Mouse (Mus musculus) liver, postnatal 0 days (tissue): ENCODE data around the gene Them5. TPM values are rescaled to one million over a fixed set of nuclear protein-coding genes. Genes with fewer than 3 reads are reported as not detected.

Experiments
- ATAC-seq: fragments of 200-750 bp; cut with Nextera tagmentation; 2 replicates; pipeline ENCODE4 v1.8.0; 2017; ENCODE audit warnings: mild to moderate bottlenecking, moderate library complexity
- DNase-seq: peaks from one replicate; pipeline ENCODE4 v3.0.0-alpha.2; 2016
- H3K27ac ChIP-seq: fragments of 300-500 bp; sonication (generic); 2 replicates; pipeline ENCODE4 v1.5.1; 2014; ENCODE audit warnings: antibody characterized with exemption, moderate library complexity, mild to moderate bottlenecking, low read depth
- H3K27me3 ChIP-seq: fragments of 300-500 bp; sonication (generic); 2 replicates; pipeline ENCODE4 v1.6.1; 2014; ENCODE audit warnings: low read length, control low read depth, mixed read lengths; ENCODE audit not compliant: insufficient read depth
- H3K36me3 ChIP-seq: fragments of 300-500 bp; sonication (generic); replicated peaks from 2 replicates; pipeline ENCODE4 v1.6.1; 2014; ENCODE audit warnings: mild to moderate bottlenecking, control low read depth, low read length, moderate library complexity, mixed read lengths; ENCODE audit not compliant: insufficient read depth
- H3K4me1 ChIP-seq: fragments of 300-500 bp; sonication (generic); 2 replicates; pipeline ENCODE4 v1.6.1; 2014; ENCODE audit warnings: antibody characterized with exemption, mild to moderate bottlenecking, control low read depth; ENCODE audit not compliant: insufficient read depth
- H3K4me2 ChIP-seq: fragments of 300-500 bp; sonication (generic); 2 replicates; pipeline ENCODE4 v1.6.1; 2014; ENCODE audit warnings: low read depth, mild to moderate bottlenecking, low read length, moderate library complexity, mixed read lengths
- H3K4me3 ChIP-seq: fragments of 300-500 bp; sonication (generic); 2 replicates; pipeline ENCODE4 v1.5.1; 2014; ENCODE audit warnings: low read depth, low read length
- H3K9ac ChIP-seq: fragments of 300-500 bp; sonication (generic); replicated peaks from 2 replicates; pipeline ENCODE4 v1.6.1; 2014; ENCODE audit warnings: mild to moderate bottlenecking, moderate library complexity
- H3K9me3 ChIP-seq: fragments of 300-500 bp; sonication (generic); 2 replicates; pipeline ENCODE4 v1.6.1; 2016; ENCODE audit warnings: mild to moderate bottlenecking, control low read depth, low read length, mixed read lengths
- CTCF ChIP-seq: sonication (generic); IDR thresholded peaks from 2 replicates; pipeline ENCODE4 v1.5.1; 2016; ENCODE audit warnings: antibody characterized with exemption, low read depth
- EP300 ChIP-seq: IDR thresholded peaks from 2 replicates; pipeline ENCODE4 v1.6.1; 2016; ENCODE audit warnings: antibody characterized with exemption, low read depth, mild to moderate bottlenecking
- WGBS: fragments of 180-500 bp; shearing (Covaris S2); extraction: QIAGEN DNeasy Blood & Tissue Kit; methylation state at CpG from one replicate; pipeline ENCODE4 v1.1.7; 2014; ENCODE audit not compliant: insufficient replicate concordance; 5-methylcytosine and 5-hydroxymethylcytosine counted together
- polyA plus RNA-seq: library from polyadenylated mRNA; unstranded; fragments of >200 nt; fragmentation: Nextera tagmentation; extraction: Ambion mirVana; gene quantifications from 2 replicates; pipeline ENCODE4 v1.2.1, GENCODE M21; 2015

Gene Them5
- polyA plus RNA-seq, 1 experiment from 2014 or later = not detected

GRCm38 (mm10) chr3:94373090-94373489, 31.2 kb downstream of the Them5 start:
- Histone ChIP-seq H3K9me3 (no peaks in the 10 kb centered on the region), H3K4me1 (peaks cover 15% of the 10 kb centered on the region), H3K4me2 (peak overlapping the region; percentile 66), H3K27me3 (no peaks in the 10 kb centered on the region), H3K9ac (peak overlapping the region; percentile 62), H3K36me3 (no peaks in the 10 kb centered on the region; the same call in 1 of the 2 replicates), H3K27ac (peak overlapping the region; percentile 72), H3K4me3 (peak overlapping the region; percentile 50)
- ATAC-seq = peak; percentile 16; the same call in 1 of the 2 replicates
- WGBS = 13% methylated on average over 7 of the region's 10 CpGs
- TF ChIP-seq EP300 (no peak), CTCF (no peak)
- no peak for DNase-seq

GRCm38 (mm10) chr3:94373597-94374011, 31.7 kb downstream of the Them5 start:
- no peak for DNase-seq
- 4% methylated on average over 5 of the region's 5 CpGs for WGBS
- Histone ChIP-seq H3K4me2 (peak overlapping the region; percentile 66), H3K27me3 (no peaks in the 10 kb centered on the region), H3K27ac (no peak overlapping the region), H3K9ac (peak overlapping the region; percentile 62; the same call in 1 of the 2 replicates), H3K4me1 (peaks cover 15% of the 10 kb centered on the region), H3K4me3 (peak overlapping the region; percentile 50), H3K36me3 (no peaks in the 10 kb centered on the region; the same call in 1 of the 2 replicates), H3K9me3 (no peaks in the 10 kb centered on the region)
- no peak for TF ChIP-seq EP300
- TF ChIP-seq CTCF = no peak
- no peak for ATAC-seq

- Histone ChIP-seq H3K4me2 (0 out of 2 replicates have a peak overlapping the region, but pooled peaks have one; percentile 66), H3K27ac (no peak overlapping the region), H3K9ac (no peak overlapping the region), H3K9me3 (no peaks in the 10 kb centered on the region), H3K4me1 (peaks cover 13% of the 10 kb centered on the region), H3K36me3 (no peaks in the 10 kb centered on the region; the same call in 1 of the 2 replicates), H3K4me3 (no peak overlapping the region), H3K27me3 (no peaks in the 10 kb centered on the region)
- no peak for TF ChIP-seq CTCF
- no peak for TF ChIP-seq EP300
- no peak for ATAC-seq
- DNase-seq = no peak
Measured at GRCm38 (mm10) chr3:94374636-94375035, 32.7 kb downstream of the Them5 start.

- TF ChIP-seq CTCF (no peak), EP300 (no peak)
- ATAC-seq (no peak), DNase-seq (no peak)
- Histone ChIP-seq H3K9me3 (no peaks in the 10 kb centered on the region), H3K27me3 (no peaks in the 10 kb centered on the region), H3K4me2 (no peak overlapping the region), H3K4me1 (peaks cover 9% of the 10 kb centered on the region), H3K27ac (no peak overlapping the region), H3K4me3 (no peak overlapping the region), H3K36me3 (no peaks in the 10 kb centered on the region; the same call in 1 of the 2 replicates), H3K9ac (no peak overlapping the region)
- 42% methylated on average over 2 of the region's 2 CpGs for whole genome bisulfite sequencing
Measured at GRCm38 (mm10) chr3:94375146-94375545, 33.2 kb downstream of the Them5 start.

GRCm38 (mm10) chr3:94375861-94376260, 34.0 kb downstream of the Them5 start:
- no peaks in the 10 kb centered on the region for H3K9me3 ChIP-seq
- H3K27me3 ChIP-seq = no peaks in the 10 kb centered on the region
- H3K4me2 ChIP-seq = no peak overlapping the region
- H3K4me1 ChIP-seq = peaks cover 9% of the 10 kb centered on the region
- no peak overlapping the region for H3K27ac ChIP-seq
- ATAC-seq = no peak
- WGBS = 63% methylated on average over 5 of the region's 5 CpGs
- no peak overlapping the region for H3K4me3 ChIP-seq
- no peak overlapping the region for H3K9ac ChIP-seq
- no peak for DNase-seq
- H3K36me3 ChIP-seq = no peaks in the 10 kb centered on the region; the same call in 1 of the 2 replicates
- TF ChIP-seq CTCF (no peak), EP300 (no peak)

- TF ChIP-seq EP300 (no peak), CTCF (no peak)
- Histone ChIP-seq H3K27me3 (no peaks in the 10 kb centered on the region), H3K4me1 (peaks cover 9% of the 10 kb centered on the region), H3K9me3 (no peaks in the 10 kb centered on the region), H3K9ac (no peak overlapping the region), H3K4me3 (no peak overlapping the region), H3K4me2 (no peak overlapping the region), H3K27ac (no peak overlapping the region), H3K36me3 (no peaks in the 10 kb centered on the region; the same call in 1 of the 2 replicates)
- no peak for ATAC-seq
- DNase-seq = no peak
- WGBS = 28% methylated on average over 13 of the region's 13 CpGs
Measured at GRCm38 (mm10) chr3:94377028-94377923, 35.4 kb downstream of the Them5 start.
